Mouse (Mus musculus) kidney, adult 8-10 months (tissue): ENCODE data around the gene Gm17361.
"Not testable (repeated sequence)": the region's sequence is repeated elsewhere in the genome, so short reads cannot be mapped to it uniquely, and the experiment has no call there.

Source experiments
- DNase-seq, 2 experiments: peaks; one replicate each; pipeline ENCODE4 v3.0.0; 2022

The Gm17361 gene

GRCm38 (mm10) chrX:125003863-125004262 lies at the start of gene Gm17361:
Gene Gm17361 (plus strand): TSS chrX:125004163.
- not testable (repeated sequence) for DNase-seq
